Mouse (Mus musculus) midbrain, embryonic 16.5 days (tissue): ENCODE data around the gene Cpeb1. TPM values are rescaled to one million over a fixed set of nuclear protein-coding genes. Genes with fewer than 3 reads are reported as not detected.
"Not testable (repeated sequence)": the region's sequence is repeated elsewhere in the genome, so short reads cannot be mapped to it uniquely, and the experiment has no call there.

ENCODE experiments used
- ATAC-seq: fragments of 200-750 bp; cut with Nextera tagmentation; 2 replicates; pipeline ENCODE4 v1.8.0; 2017; ENCODE audit warnings: moderate TSS enrichment
- H3K27ac ChIP-seq: fragments of 300-500 bp; sonication (generic); 2 replicates; pipeline ENCODE4 v1.5.1; 2014; ENCODE audit warnings: mild to moderate bottlenecking, low read length, mixed read lengths
- H3K27me3 ChIP-seq: fragments of 300-500 bp; sonication (generic); 2 replicates; pipeline ENCODE4 v1.6.1; 2014; ENCODE audit warnings: low read depth, low read length, mixed read lengths; ENCODE audit not compliant: control insufficient read depth, insufficient read depth
- H3K36me3 ChIP-seq: fragments of 300-500 bp; sonication (generic); 2 replicates; pipeline ENCODE4 v1.6.1; 2014; ENCODE audit warnings: mild to moderate bottlenecking, low read length, moderate library complexity, mixed read lengths; ENCODE audit not compliant: control insufficient read depth, insufficient read depth
- H3K4me1 ChIP-seq: fragments of 300-500 bp; sonication (generic); 2 replicates; pipeline ENCODE4 v1.6.1; 2014; ENCODE audit warnings: mild to moderate bottlenecking, low read length, mixed read lengths; ENCODE audit not compliant: control insufficient read depth, insufficient read depth
- H3K4me2 ChIP-seq: fragments of 300-500 bp; sonication (generic); 2 replicates; pipeline ENCODE4 v1.6.1; 2014; ENCODE audit warnings: mild to moderate bottlenecking, low read length, mixed read lengths
- H3K4me3 ChIP-seq: fragments of 300-500 bp; sonication (generic); 2 replicates; pipeline ENCODE4 v1.5.1; 2014; ENCODE audit warnings: low read depth, mild to moderate bottlenecking, low read length, moderate library complexity, mixed read lengths
- H3K9ac ChIP-seq: fragments of 300-500 bp; sonication (generic); 2 replicates; pipeline ENCODE4 v1.6.1; 2014; ENCODE audit warnings: low read depth, low read length, mixed read lengths
- H3K9me3 ChIP-seq: fragments of 300-500 bp; sonication (generic); replicated peaks from 2 replicates; pipeline ENCODE4 v1.6.1; 2014; ENCODE audit warnings: mild to moderate bottlenecking, low read length, mixed read lengths; ENCODE audit not compliant: control insufficient read depth, poor library complexity, severe bottlenecking
- WGBS: fragments of 180-500 bp; shearing (Covaris S2); extraction: QIAGEN DNeasy Blood & Tissue Kit; methylation state at CpG from one replicate; pipeline ENCODE4 v1.1.7; 2014; 5-methylcytosine and 5-hydroxymethylcytosine counted together
- polyA plus RNA-seq: library from polyadenylated mRNA; unstranded; fragments of >200 nt; fragmentation: Nextera tagmentation; extraction: Ambion mirVana; gene quantifications from 2 replicates; pipeline ENCODE4 v1.2.1, GENCODE M21; 2015

The Cpeb1 gene
- polyA plus RNA-seq, 1 experiment from 2014 or later = 6.6 TPM

DNA sequence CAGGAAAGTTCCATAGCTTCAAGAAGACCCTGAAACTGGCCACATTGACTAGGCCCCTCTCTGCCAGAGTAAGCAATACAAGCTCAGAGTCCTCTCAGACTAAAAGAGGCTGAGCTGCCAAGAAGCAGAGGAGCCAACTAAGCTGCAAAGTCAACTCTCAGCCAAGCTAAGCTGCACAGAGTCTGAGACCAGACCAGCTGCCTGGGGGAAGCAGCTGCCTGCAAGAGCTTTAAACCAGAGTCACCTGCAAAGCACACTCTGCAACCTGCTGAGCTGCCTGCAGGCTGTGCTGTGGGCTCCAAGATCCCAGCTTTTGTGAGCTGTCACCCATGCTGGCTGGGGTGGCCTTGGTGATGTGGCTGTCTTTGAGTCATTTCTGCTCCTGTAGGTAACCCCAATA is 23.0 kb upstream of the Cpeb1 start:
- not testable (repeated sequence) for H3K27me3 ChIP-seq, H3K9ac ChIP-seq, H3K4me3 ChIP-seq, H3K4me2 ChIP-seq, H3K27ac ChIP-seq, H3K4me1 ChIP-seq, H3K9me3 ChIP-seq, ATAC-seq
- peaks cover 15% of the 10 kb centered on the region for H3K36me3 ChIP-seq

DNA sequence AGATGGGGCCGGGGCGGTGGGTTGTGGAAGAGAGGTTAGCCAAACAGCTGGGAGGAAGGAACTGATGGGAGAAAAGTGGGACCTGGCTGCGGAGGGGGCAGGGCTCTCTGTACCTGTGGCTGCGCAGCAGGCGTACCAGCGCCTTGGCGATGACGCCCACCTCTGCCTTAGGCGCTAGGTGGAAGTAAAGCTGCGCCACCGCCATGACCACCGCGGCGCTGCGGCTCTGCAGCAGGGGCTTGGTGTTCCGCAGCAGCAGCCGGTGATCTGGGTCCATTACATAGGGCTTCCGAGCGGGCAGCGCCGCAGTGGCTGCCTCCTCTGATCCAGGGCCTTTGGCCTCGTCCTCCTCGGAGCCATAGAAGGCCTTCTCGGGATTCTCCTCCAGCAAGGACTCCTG is 21.6 kb upstream of the Cpeb1 start:
- 9% methylated on average over 23 of the region's 24 CpGs for WGBS
- no peak overlapping the region for H3K4me2 ChIP-seq
- H3K27me3 ChIP-seq = peaks cover 6% of the 10 kb centered on the region
- H3K36me3 ChIP-seq = peaks cover 13% of the 10 kb centered on the region
- H3K4me3 ChIP-seq = no peak overlapping the region
- H3K4me1 ChIP-seq = no peaks in the 10 kb centered on the region
- H3K9me3 ChIP-seq = no peaks in the 10 kb centered on the region
- H3K9ac ChIP-seq = no peak overlapping the region
- no peak; the same call in 1 of the 2 replicates for ATAC-seq
- H3K27ac ChIP-seq = no peak overlapping the region

DNA sequence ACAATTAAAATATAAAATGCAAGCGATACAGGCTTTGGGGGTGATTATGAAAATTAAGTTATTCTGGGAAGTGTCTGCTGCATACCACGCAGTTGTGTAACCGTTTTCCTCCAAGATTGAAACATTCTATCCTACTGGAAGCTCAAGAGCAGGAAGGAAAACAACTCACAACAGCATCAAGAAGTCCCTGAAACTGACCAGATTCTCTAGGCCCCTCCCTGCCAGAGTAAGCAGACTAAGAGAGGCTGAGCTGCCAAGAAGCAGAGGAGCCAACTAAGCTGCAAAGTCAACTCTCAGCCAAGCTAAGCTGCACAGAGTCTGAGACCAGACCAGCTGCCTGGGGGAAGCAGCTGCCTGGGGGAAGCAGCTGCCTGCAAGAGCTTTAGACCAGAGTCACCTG is 20.0 kb upstream of the Cpeb1 start:
- H3K4me1 ChIP-seq = no peaks in the 10 kb centered on the region
- ATAC-seq = no peak
- no peak overlapping the region for H3K27ac ChIP-seq
- H3K36me3 ChIP-seq = peaks cover 16% of the 10 kb centered on the region
- no peak overlapping the region for H3K9ac ChIP-seq
- H3K27me3 ChIP-seq = peaks cover 6% of the 10 kb centered on the region
- no peak overlapping the region for H3K4me3 ChIP-seq
- H3K4me2 ChIP-seq = no peak overlapping the region
- no peaks in the 10 kb centered on the region for H3K9me3 ChIP-seq
- WGBS = 86% methylated on average over 3 of the region's 3 CpGs

DNA sequence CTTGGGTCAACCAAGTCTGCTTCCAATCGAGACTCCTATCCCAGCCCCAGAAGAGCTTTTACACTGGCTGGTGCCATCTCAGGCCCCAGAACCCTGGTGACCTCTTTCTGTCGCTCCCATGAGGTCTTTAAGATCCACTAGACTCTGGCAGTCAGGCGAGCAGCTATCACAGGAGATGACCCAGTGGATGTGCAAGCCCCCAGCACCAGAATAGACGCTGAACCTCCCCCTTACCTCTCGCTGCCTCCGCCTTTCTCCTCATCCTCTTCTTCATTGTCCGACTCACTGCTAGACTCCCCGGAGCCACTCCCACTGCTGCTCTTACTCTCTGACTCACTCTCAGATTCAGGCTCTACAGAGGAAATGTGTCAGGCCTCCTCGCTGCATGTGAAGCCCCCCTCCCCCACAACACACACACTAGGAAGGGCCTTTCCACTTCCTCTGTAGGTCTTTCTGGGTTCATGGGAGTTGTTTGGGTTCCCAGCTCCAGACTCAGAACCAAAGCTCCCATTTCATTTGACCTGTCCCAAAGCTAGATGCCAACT is 9.7 kb upstream of the Cpeb1 start:
- H3K4me1 ChIP-seq = no peaks in the 10 kb centered on the region
- no peak overlapping the region for H3K9ac ChIP-seq
- H3K4me2 ChIP-seq = no peak overlapping the region
- ATAC-seq = no peak
- WGBS = 77% methylated on average over 9 of the region's 9 CpGs
- no peak overlapping the region for H3K27ac ChIP-seq
- peaks cover 28% of the 10 kb centered on the region for H3K36me3 ChIP-seq
- H3K9me3 ChIP-seq = no peaks in the 10 kb centered on the region
- no peaks in the 10 kb centered on the region for H3K27me3 ChIP-seq
- H3K4me3 ChIP-seq = no peak overlapping the region

DNA sequence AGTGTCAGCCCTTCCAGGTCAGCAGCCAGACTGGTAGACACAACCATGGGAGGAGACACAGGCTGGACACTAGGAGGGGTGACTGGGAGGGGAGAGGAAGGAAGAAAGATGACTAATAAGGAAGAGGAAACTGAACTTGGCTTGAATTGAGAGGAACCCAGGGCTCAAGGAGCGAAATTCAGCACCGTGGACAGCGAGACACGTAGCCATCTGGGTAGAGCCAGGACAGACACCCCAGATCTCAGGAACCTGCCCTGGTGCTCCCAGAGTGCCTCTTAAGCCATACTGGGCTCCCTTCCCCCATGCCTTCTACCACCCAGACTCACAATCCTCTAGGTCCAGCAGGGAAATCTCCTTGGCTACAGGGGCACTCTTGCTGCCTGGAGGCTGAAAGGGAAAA is 8.9 kb upstream of the Cpeb1 start:
- 3% methylated on average over 4 of the region's 4 CpGs for WGBS
- no peak overlapping the region for H3K4me3 ChIP-seq
- no peak overlapping the region for H3K4me2 ChIP-seq
- no peak overlapping the region for H3K27ac ChIP-seq
- no peak overlapping the region for H3K9ac ChIP-seq
- peaks cover 28% of the 10 kb centered on the region for H3K36me3 ChIP-seq
- no peaks in the 10 kb centered on the region for H3K27me3 ChIP-seq
- H3K9me3 ChIP-seq = no peaks in the 10 kb centered on the region
- H3K4me1 ChIP-seq = no peaks in the 10 kb centered on the region
- ATAC-seq = no peak

DNA sequence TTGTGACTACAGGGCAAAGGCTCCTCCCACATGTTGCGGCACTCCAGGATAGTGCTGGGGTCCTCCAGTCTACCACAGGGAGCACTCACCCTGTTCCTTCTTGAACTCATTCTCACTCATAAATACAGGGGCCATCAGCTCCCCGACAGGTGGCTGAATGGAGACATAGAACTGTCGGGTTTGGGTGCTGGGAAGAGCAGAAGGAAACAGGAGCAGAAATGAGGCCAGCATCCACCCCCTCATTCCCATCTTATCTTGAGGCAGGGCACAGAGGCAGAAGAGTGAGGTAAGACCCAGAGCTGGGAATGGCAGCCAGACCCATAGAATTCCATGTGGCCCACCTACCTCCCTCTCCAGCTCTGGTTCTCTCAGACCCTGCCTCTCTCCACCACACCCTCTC is 7.5 kb upstream of the Cpeb1 start:
- no peaks in the 10 kb centered on the region for H3K9me3 ChIP-seq
- no peak overlapping the region for H3K4me3 ChIP-seq
- no peak overlapping the region for H3K27ac ChIP-seq
- 88% methylated on average over 3 of the region's 3 CpGs for WGBS
- no peak overlapping the region for H3K9ac ChIP-seq
- H3K4me1 ChIP-seq = no peaks in the 10 kb centered on the region
- ATAC-seq = no peak
- H3K27me3 ChIP-seq = 0 out of 2 replicates have a peak, but pooled peaks cover 3% of the 10 kb centered on the region
- no peak overlapping the region for H3K4me2 ChIP-seq
- peaks cover 26% of the 10 kb centered on the region for H3K36me3 ChIP-seq

DNA sequence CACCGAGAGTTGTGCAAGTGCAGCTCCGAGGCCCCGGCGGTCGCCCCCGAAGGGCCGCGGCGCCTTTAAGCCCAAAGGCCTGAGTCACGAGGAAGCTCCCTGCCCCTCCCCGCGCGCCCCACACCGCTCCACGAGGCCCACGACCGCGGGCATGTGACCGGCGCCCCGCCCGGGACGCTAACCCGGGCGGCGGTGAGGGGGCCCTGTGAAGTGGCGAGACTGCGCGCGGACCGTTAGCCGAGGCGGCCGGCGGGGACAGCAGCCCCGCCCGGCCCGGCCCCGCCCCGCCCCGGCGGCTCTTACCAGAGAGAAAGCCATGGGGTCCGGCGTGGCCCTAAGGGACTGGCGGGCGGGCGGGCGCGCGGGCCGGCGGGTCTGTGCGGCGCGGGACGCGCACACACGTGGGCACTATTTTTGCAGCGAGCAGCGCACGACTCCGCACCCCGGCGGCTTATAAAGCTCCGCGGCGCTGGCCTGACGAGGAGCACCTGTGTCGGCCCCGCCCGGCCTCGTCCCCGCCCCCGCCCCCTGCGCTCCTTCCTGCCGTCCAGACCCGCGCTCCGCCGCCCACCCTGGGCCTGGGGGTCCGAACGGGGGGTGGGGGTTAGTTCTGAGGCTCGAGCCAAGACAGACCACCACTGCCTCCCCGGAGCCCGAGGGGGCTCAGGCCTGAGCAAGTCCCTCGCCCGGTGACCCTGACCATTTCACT is 780 bp downstream of the Cpeb1 start:
- H3K4me1 ChIP-seq = peaks cover 26% of the 10 kb centered on the region
- H3K36me3 ChIP-seq = no peaks in the 10 kb centered on the region
- peak overlapping the region; percentile 65 for H3K9ac ChIP-seq
- H3K27ac ChIP-seq = no peak overlapping the region
- 2% methylated on average over 55 of the region's 87 CpGs for WGBS
- peak overlapping the region; percentile 95 for H3K4me2 ChIP-seq
- no peaks in the 10 kb centered on the region for H3K9me3 ChIP-seq
- H3K4me3 ChIP-seq = peak overlapping the region; percentile 63
- H3K27me3 ChIP-seq = peaks cover 49% of the 10 kb centered on the region
- ATAC-seq = peak; percentile 65

DNA sequence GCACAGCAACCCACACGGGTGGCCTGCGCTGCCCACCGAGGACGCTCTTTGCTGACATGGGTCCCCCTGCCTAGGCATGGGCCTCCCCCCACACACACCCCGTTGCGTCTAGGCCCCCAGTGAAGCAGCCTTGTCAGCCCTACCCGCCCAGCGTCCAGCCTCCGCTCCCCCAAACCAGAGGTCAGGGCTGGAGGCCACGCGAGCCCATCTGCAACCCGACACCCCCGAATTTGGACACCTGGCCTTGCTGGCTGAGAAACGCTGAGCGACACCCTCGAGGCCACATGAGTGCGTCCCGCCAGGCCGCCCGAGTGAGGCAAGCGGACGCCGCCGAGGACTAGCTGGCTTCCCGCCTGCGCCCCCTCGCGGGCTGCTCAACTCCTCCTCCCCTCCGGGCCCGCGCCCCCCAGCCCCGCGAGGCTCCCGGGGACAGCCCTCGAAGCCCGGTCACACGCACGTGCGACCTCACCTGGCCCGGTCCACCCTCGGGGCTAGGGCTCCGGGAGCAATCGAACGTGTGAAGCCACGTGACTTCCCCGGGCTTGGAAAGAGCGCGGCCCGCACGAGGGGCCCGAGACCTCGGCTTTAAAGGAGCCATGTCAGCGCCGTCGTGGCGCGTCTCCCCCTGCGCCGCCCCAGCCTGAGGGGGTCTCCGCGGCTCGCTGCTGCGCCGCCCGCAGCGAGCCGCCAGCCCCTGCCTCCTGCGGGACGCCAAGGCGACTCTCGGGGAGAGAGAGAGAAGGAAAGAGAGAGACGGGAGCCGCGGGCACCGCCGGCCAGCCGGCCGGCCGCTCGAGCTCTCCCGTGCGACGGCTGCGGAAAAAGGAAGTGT is 1.6 kb downstream of the Cpeb1 start:
- WGBS = 2% methylated on average over 63 of the region's 84 CpGs
- no peak overlapping the region for H3K27ac ChIP-seq

DNA sequence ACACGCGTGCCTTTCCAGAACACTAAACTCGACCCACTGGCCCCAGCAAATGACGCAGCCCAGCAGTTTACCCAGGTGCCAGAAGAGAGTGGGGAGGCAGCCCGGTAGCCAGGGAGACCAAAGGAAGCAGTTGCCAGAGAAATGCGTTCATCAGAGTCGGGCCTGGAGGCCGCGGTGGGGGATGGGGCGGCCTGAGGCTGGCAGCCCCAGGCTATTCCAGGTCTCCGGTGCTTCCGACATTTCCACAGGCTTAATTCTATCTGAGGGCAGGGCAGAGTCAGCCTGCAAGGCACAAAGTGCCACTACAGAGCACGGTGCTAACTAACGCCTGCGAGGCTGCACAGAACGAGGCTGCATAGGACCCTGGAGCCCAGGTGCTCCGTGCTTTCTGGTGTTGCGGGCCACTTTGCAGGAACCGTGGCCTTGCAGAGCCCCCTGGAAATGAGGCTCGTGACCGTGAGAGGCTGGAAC is 2.3 kb downstream of the Cpeb1 start:
- Histone ChIP-seq H3K4me2 (peak overlapping the region; percentile 95), H3K4me3 (peak overlapping the region; percentile 63), H3K36me3 (no peaks in the 10 kb centered on the region), H3K9ac (0 out of 2 replicates have a peak overlapping the region, but pooled peaks have one; percentile 34), H3K9me3 (no peaks in the 10 kb centered on the region), H3K27ac (no peak overlapping the region), H3K27me3 (peaks cover 46% of the 10 kb centered on the region), H3K4me1 (peaks cover 26% of the 10 kb centered on the region)
- 3% methylated on average over 21 of the region's 21 CpGs for WGBS
- peak; percentile 61 for ATAC-seq

More for the DNA sequence above, 1.6 kb downstream of the Cpeb1 start:
- Histone ChIP-seq H3K9me3 (no peaks in the 10 kb centered on the region), H3K27me3 (peaks cover 49% of the 10 kb centered on the region), H3K4me1 (peaks cover 26% of the 10 kb centered on the region), H3K9ac (peak overlapping the region; percentile 65; the same call in 1 of the 2 replicates), H3K4me2 (peak overlapping the region; percentile 95), H3K36me3 (no peaks in the 10 kb centered on the region), H3K4me3 (peak overlapping the region; percentile 63)
- peak; percentile 41 for ATAC-seq
